Mouse (Mus musculus) cerebellum, adult 8-10 months (tissue): Measurements from ENCODE around the gene Pofut2.
"Not testable (repeated sequence)": the region's sequence is repeated elsewhere in the genome, so short reads cannot be mapped to it uniquely, and the experiment has no call there.

Experiments used
- DNase-seq: peaks from one replicate; pipeline ENCODE4 v3.0.0; 2022

Gene Pofut2

GRCm38 (mm10) chr10:77272980-77273730 lies 14.1 kb downstream of the Pofut2 start:
- peak; percentile 85 for DNase-seq

GRCm38 (mm10) chr10:77273798-77274197 lies 14.8 kb downstream of the Pofut2 start:
- DNase-seq, result no peak

GRCm38 (mm10) chr10:77282085-77282484 lies 23.1 kb downstream of the Pofut2 start:
- not testable (repeated sequence) for DNase-seq

- peak; percentile 87 for DNase-seq
Measured at GRCm38 (mm10) chr10:77282822-77283221, 23.8 kb downstream of the Pofut2 start.

- DNase-seq, result no peak
Measured at GRCm38 (mm10) chr10:77284832-77285231, 25.8 kb downstream of the Pofut2 start.

GRCm38 (mm10) chr10:77287626-77288025 lies 28.6 kb downstream of the Pofut2 start:
- no peak for DNase-seq

- DNase-seq, result no peak
Measured at GRCm38 (mm10) chr10:77288639-77289195, 29.7 kb downstream of the Pofut2 start.

GRCm38 (mm10) chr10:77289559-77289958 lies 30.5 kb downstream of the Pofut2 start:
- DNase-seq, result no peak

GRCm38 (mm10) chr10:77290624-77291366 lies 31.8 kb downstream of the Pofut2 start:
- DNase-seq, result no peak

- DNase-seq, result peak; percentile 80
Measured at GRCm38 (mm10) chr10:77294691-77295090, 35.7 kb downstream of the Pofut2 start.

GRCm38 (mm10) chr10:77298621-77299020 lies 39.6 kb downstream of the Pofut2 start:
- DNase-seq, result no peak

GRCm38 (mm10) chr10:77299194-77299593 lies 40.2 kb downstream of the Pofut2 start:
- DNase-seq, result no peak

GRCm38 (mm10) chr10:77300237-77300933 lies 41.4 kb downstream of the Pofut2 start:
- no peak for DNase-seq

GRCm38 (mm10) chr10:77300934-77301297 lies 41.9 kb downstream of the Pofut2 start:
- no peak for DNase-seq

- no peak for DNase-seq
Measured at GRCm38 (mm10) chr10:77304362-77304761, 45.3 kb downstream of the Pofut2 start.

- DNase-seq, result no peak
Measured at GRCm38 (mm10) chr10:77304840-77305533, 46.0 kb downstream of the Pofut2 start.

GRCm38 (mm10) chr10:77305766-77306165 lies 46.7 kb downstream of the Pofut2 start:
- no peak for DNase-seq

- no peak for DNase-seq
Measured at GRCm38 (mm10) chr10:77308978-77309377, 50.0 kb downstream of the Pofut2 start.

GRCm38 (mm10) chr10:77314711-77315266 lies 55.8 kb downstream of the Pofut2 start:
- DNase-seq, result no peak

- DNase-seq, result no peak
Measured at GRCm38 (mm10) chr10:77315682-77316081, 56.7 kb downstream of the Pofut2 start.
